Mouse (Mus musculus) neural tube, embryonic 15.5 days (tissue): ENCODE measurements around the gene Ctcf. TPM values are rescaled to one million over a fixed set of nuclear protein-coding genes. Genes with fewer than 3 reads are reported as not detected.

Source experiments
- ATAC-seq: fragments of 200-750 bp; cut with Nextera tagmentation; 2 replicates; pipeline ENCODE4 v1.8.0; 2017; ENCODE audit warnings: mild to moderate bottlenecking, moderate TSS enrichment, moderate library complexity; ENCODE audit not compliant: low FRiP score
- H3K27ac ChIP-seq: fragments of 300-500 bp; sonication (generic); replicated peaks from 2 replicates; pipeline ENCODE4 v1.5.1; 2015; ENCODE audit warnings: mild to moderate bottlenecking, inconsistent platforms
- H3K27me3 ChIP-seq: fragments of 300-500 bp; sonication (generic); replicated peaks from 2 replicates; pipeline ENCODE4 v1.6.1; 2015; ENCODE audit warnings: inconsistent platforms
- H3K36me3 ChIP-seq: fragments of 300-500 bp; sonication (generic); 2 replicates; pipeline ENCODE4 v1.6.1; 2015; ENCODE audit warnings: inconsistent platforms
- H3K4me1 ChIP-seq: fragments of 300-500 bp; sonication (generic); 2 replicates; pipeline ENCODE4 v1.6.1; 2015; ENCODE audit warnings: inconsistent platforms
- H3K4me2 ChIP-seq: fragments of 300-500 bp; sonication (generic); 2 replicates; pipeline ENCODE4 v1.6.1; 2015; ENCODE audit warnings: inconsistent platforms, mild to moderate bottlenecking, moderate library complexity
- H3K4me3 ChIP-seq: fragments of 300-500 bp; sonication (generic); replicated peaks from 2 replicates; pipeline ENCODE4 v1.5.1; 2015; ENCODE audit warnings: mild to moderate bottlenecking, inconsistent platforms
- H3K9ac ChIP-seq: fragments of 300-500 bp; sonication (generic); replicated peaks from 2 replicates; pipeline ENCODE4 v1.6.1; 2015; ENCODE audit warnings: mild to moderate bottlenecking, inconsistent platforms
- H3K9me3 ChIP-seq: fragments of 300-500 bp; sonication (generic); replicated peaks from 2 replicates; pipeline ENCODE4 v1.6.1; 2016; ENCODE audit warnings: inconsistent platforms
- WGBS: fragments of 180-500 bp; shearing (Covaris S2); methylation state at CpG from one replicate; pipeline ENCODE4 v1.1.7; 2015; ENCODE audit warnings: mixed read lengths; 5-methylcytosine and 5-hydroxymethylcytosine counted together
- polyA plus RNA-seq: library from polyadenylated mRNA; unstranded; fragments of >200 nt; fragmentation: Nextera tagmentation; extraction: Ambion mirVana; gene quantifications from 2 replicates; pipeline ENCODE4 v1.2.1, GENCODE M21; 2015

Ctcf gene
- polyA plus RNA-seq, 1 experiment from 2014 or later = 87.0 TPM

- Histone ChIP-seq H3K27me3 (no peaks in the 10 kb centered on the region), H3K27ac (peak overlapping the region; percentile 93; the same call in 1 of the 2 replicates), H3K9ac (peak overlapping the region; percentile 82), H3K9me3 (no peaks in the 10 kb centered on the region), H3K4me1 (peaks cover 44% of the 10 kb centered on the region), H3K4me2 (peak overlapping the region; percentile 85), H3K4me3 (peak overlapping the region; percentile 72), H3K36me3 (peaks cover 29% of the 10 kb centered on the region)
- ATAC-seq = no peak
- 85% methylated on average over 30 of the region's 30 CpGs for WGBS
These were observed 58.9 kb downstream of the Ctcf start for GRCm38 (mm10) chr8:105695080-105695780.

DNA sequence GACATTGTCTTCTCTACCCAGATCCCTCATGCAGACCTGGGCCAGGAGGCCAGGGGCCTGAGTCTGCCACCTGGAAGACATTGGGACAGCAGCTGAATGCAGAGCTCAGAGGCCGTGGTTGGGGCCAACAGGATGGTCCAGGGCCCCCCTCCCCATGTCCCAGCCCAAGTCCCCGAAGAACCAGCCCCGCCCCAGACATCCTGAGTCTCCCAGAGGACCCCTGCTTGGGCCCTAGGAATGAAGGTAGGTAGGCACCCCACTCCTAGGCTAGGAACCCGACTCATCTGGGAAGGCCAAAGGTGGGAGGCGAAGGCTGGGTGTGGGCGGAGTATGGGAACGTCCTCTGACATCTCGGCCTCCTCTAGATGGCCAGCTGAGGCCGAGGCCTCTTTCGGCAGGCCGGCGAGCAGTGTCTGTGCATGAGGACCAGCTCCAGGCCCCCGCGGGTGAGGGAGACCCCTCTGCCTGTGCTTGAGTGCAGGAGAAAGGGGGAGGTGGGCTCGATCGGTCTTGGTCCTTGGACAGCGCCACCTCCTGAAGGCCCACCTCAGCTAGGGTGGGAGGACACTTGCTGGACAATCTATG lies 60.9 kb downstream of the Ctcf start:
- no peak overlapping the region for H3K4me2 ChIP-seq
- H3K27ac ChIP-seq = no peak overlapping the region
- no peaks in the 10 kb centered on the region for H3K27me3 ChIP-seq
- peaks cover 54% of the 10 kb centered on the region for H3K4me1 ChIP-seq
- ATAC-seq = no peak
- H3K9me3 ChIP-seq = no peaks in the 10 kb centered on the region
- H3K9ac ChIP-seq = no peak overlapping the region
- no peak overlapping the region for H3K4me3 ChIP-seq
- WGBS = 93% methylated on average over 17 of the region's 17 CpGs
- peaks cover 29% of the 10 kb centered on the region for H3K36me3 ChIP-seq

- H3K4me2 ChIP-seq = no peak overlapping the region
- no peaks in the 10 kb centered on the region for H3K9me3 ChIP-seq
- no peak for ATAC-seq
- H3K27me3 ChIP-seq = no peaks in the 10 kb centered on the region
- peaks cover 60% of the 10 kb centered on the region for H3K4me1 ChIP-seq
- WGBS = 88% methylated on average over 5 of the region's 5 CpGs
- H3K9ac ChIP-seq = 0 out of 2 replicates have a peak overlapping the region, but pooled peaks have one; percentile 1
- no peak overlapping the region for H3K27ac ChIP-seq
- no peak overlapping the region for H3K4me3 ChIP-seq
- H3K36me3 ChIP-seq = peaks cover 37% of the 10 kb centered on the region
These were observed 62.4 kb downstream of the Ctcf start for GRCm38 (mm10) chr8:105698734-105699133.

DNA sequence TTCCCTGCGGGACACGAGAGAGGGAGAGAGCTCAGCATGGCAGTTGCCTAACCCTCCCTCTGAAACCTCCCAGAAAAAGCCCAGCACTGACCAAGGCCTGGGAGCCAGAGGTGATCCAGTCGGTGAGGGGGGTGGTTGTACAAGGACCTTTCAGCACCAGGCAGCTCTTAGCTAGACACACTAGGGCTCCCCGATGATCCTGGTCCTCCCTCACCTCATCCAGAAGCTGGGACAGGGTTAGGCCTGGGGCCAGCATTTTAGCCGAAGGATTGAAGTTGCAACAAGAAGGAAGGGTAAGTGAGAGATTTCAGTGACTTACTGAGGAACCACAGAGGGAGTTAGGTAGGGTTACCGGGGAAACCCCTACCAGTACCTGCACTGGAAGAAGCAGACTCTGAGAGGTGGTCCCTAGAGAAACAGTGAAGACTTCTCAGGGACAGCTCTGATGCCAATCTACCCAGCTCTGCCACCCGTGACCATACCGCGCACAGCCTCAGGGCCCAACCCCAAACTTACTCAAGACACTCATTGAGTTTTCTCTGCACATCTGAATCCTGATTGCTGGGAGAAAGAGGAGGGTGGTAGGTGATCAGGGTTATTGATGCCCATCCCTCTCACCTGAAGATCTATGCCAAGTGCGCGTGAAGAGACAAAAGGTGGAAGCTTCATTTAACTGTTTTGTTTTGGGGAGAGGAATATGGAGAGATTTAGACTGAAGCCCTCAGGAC lies 63.3 kb downstream of the Ctcf start:
- Histone ChIP-seq H3K4me1 (peaks cover 52% of the 10 kb centered on the region), H3K27me3 (no peaks in the 10 kb centered on the region), H3K36me3 (peaks cover 45% of the 10 kb centered on the region), H3K9ac (peak overlapping the region; percentile 72; the same call in 1 of the 2 replicates), H3K4me2 (peak overlapping the region; percentile 96), H3K9me3 (no peaks in the 10 kb centered on the region), H3K27ac (no peak overlapping the region), H3K4me3 (peak overlapping the region; percentile 73)
- no peak for ATAC-seq
- WGBS = 89% methylated on average over 11 of the region's 11 CpGs

DNA sequence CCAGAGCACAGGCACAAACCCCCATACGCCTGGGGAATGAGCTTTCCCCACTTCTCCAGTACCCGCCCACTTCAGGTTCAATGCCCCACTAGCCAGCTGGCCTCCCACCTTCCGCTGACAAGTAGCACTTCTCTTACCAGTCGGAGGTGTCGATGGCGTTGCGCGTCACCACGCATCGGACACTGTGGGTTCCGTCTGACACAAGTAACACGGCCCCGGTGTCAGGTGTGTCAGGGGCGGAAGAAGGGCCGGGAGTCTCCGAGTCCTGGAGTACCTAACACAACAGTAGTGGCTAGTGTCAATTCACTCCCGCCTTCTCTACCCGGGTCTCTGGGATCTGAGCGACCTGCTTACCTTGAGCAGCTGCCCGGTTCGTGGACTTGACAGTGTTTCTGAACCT lies 64.2 kb downstream of the Ctcf start:
- Histone ChIP-seq H3K9me3 (no peaks in the 10 kb centered on the region), H3K27me3 (no peaks in the 10 kb centered on the region), H3K4me1 (peaks cover 43% of the 10 kb centered on the region), H3K27ac (peak overlapping the region; percentile 97), H3K36me3 (peaks cover 45% of the 10 kb centered on the region), H3K4me2 (peak overlapping the region; percentile 96), H3K9ac (peak overlapping the region; percentile 72), H3K4me3 (peak overlapping the region; percentile 73)
- ATAC-seq = peak; percentile 42
- WGBS = under 1% methylated on average over 21 of the region's 21 CpGs

- Histone ChIP-seq H3K27ac (peak within 1 kb of the TSS; percentile 97), H3K4me1 (peaks cover 38% of the 10 kb centered on the region), H3K9me3 (no peaks in the 10 kb centered on the region), H3K27me3 (no peaks in the 10 kb centered on the region), H3K4me3 (peak within 1 kb of the TSS; percentile 73), H3K9ac (peak within 1 kb of the TSS; percentile 72), H3K36me3 (peaks cover 42% of the 10 kb centered on the region), H3K4me2 (peak within 1 kb of the TSS; percentile 96)
- under 1% methylated on average over 60 of the region's 60 CpGs for WGBS
- ATAC-seq = peak; percentile 83
These were observed 64.8 kb downstream of the Ctcf start, which contains the start of the genes Acd and Pard6a for GRCm38 (mm10) chr8:105700966-105701824. TSS of gene Acd (minus strand) at chr8:105701102. TSS of gene Pard6a (plus strand) at chr8:105701148.

GRCm38 (mm10) chr8:105702001-105702401 lies 65.6 kb downstream of the Ctcf start:
- ATAC-seq = no peak
- WGBS = 31% methylated on average over 18 of the region's 18 CpGs
- H3K9me3 ChIP-seq = no peaks in the 10 kb centered on the region
- peaks cover 40% of the 10 kb centered on the region for H3K4me1 ChIP-seq
- H3K36me3 ChIP-seq = peaks cover 34% of the 10 kb centered on the region
- peak overlapping the region; percentile 73 for H3K4me3 ChIP-seq
- peak overlapping the region; percentile 96 for H3K4me2 ChIP-seq
- no peaks in the 10 kb centered on the region for H3K27me3 ChIP-seq
- peak overlapping the region; percentile 97 for H3K27ac ChIP-seq
- peak overlapping the region; percentile 72 for H3K9ac ChIP-seq

DNA sequence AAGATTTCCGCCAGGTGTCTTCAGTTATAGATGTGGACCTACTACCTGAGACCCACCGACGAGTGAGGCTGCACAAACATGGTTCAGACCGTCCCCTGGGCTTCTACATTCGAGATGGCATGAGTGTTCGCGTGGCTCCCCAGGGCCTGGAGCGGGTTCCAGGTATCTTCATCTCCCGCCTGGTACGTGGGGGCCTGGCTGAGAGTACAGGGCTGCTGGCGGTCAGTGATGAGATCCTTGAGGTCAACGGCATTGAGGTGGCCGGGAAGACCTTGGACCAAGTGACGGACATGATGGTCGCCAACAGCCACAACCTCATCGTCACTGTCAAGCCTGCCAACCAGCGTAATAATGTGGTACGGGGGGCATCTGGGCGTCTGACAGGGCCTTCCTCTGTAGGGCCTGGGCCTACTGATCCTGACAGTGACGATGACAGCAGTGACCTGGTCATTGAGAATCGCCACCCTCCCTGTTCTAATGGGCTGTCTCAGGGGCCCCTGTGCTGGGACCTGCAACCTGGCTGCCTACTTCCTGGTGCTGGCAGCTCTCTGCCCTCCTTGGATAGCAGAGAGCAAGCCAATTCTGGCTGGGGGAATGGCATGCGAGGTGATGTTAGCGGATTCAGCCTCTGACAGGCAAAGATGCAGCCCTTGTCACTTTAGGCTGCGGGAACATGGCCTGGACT lies 66.5 kb downstream of the Ctcf start:
- H3K4me3 ChIP-seq = 0 out of 2 replicates have a peak overlapping the region, but pooled peaks have one; percentile 73
- H3K4me2 ChIP-seq = peak overlapping the region; percentile 96
- H3K36me3 ChIP-seq = peaks cover 25% of the 10 kb centered on the region
- WGBS = 94% methylated on average over 24 of the region's 24 CpGs
- H3K9ac ChIP-seq = 0 out of 2 replicates have a peak overlapping the region, but pooled peaks have one; percentile 14
- no peaks in the 10 kb centered on the region for H3K9me3 ChIP-seq
- no peak overlapping the region for H3K27ac ChIP-seq
- ATAC-seq = no peak
- H3K4me1 ChIP-seq = peaks cover 47% of the 10 kb centered on the region
- H3K27me3 ChIP-seq = no peaks in the 10 kb centered on the region

- Histone ChIP-seq H3K27ac (no peak overlapping the region), H3K36me3 (peaks cover 16% of the 10 kb centered on the region), H3K4me2 (no peak overlapping the region), H3K4me3 (no peak overlapping the region), H3K9ac (no peak overlapping the region), H3K27me3 (no peaks in the 10 kb centered on the region), H3K4me1 (peaks cover 51% of the 10 kb centered on the region), H3K9me3 (no peaks in the 10 kb centered on the region)
- ATAC-seq = no peak
- 94% methylated on average over 34 of the region's 34 CpGs for WGBS
These were observed 67.9 kb downstream of the Ctcf start for GRCm38 (mm10) chr8:105704146-105704812.

DNA sequence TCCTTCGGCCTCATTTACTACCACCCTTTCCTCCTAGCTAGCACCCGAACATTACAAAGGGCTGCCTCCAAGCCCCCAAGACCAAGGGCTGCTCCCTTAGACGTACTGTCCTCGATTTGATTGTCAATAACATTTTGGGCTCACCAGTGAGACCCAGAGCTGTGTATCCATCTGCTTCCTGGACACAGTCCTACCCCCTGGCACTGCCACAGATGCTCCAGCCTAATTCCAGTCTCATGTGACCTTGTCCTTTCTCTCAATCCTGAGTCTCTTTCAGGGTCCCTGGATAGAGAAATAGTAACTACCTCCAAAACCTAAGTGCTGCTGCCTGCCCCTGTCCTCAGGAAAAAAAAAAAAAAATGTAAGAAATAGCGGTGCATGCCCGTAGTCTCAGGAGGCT lies 68.6 kb downstream of the Ctcf start:
- Histone ChIP-seq H3K4me3 (no peak overlapping the region), H3K36me3 (peaks cover 16% of the 10 kb centered on the region), H3K27me3 (no peaks in the 10 kb centered on the region), H3K9me3 (no peaks in the 10 kb centered on the region), H3K4me1 (peaks cover 44% of the 10 kb centered on the region), H3K4me2 (no peak overlapping the region), H3K27ac (no peak overlapping the region), H3K9ac (no peak overlapping the region)
- WGBS = 96% methylated on average over 6 of the region's 6 CpGs
- ATAC-seq = no peak
